Mouse (Mus musculus) liver, embryonic 13.5 days (tissue): Measurements from ENCODE around the gene Aph1b. TPM values are rescaled to one million over a fixed set of nuclear protein-coding genes. Genes with fewer than 3 reads are reported as not detected.

Experiments
- ATAC-seq: fragments of 200-750 bp; cut with Nextera tagmentation; 2 replicates; pipeline ENCODE4 v1.8.0; 2017; ENCODE audit warnings: low read depth, mild to moderate bottlenecking, moderate number of reproducible peaks, moderate library complexity
- DNase-seq: peaks from one replicate; pipeline ENCODE4 v3.0.0; 2022
- H3K27ac ChIP-seq: fragments of 300-500 bp; sonication (generic); 2 replicates; pipeline ENCODE4 v1.5.1; 2015; ENCODE audit warnings: moderate library complexity, mild to moderate bottlenecking, inconsistent platforms
- H3K27me3 ChIP-seq: fragments of 300-500 bp; sonication (generic); 2 replicates; pipeline ENCODE4 v1.6.1; 2015; ENCODE audit warnings: mild to moderate bottlenecking, inconsistent platforms
- H3K36me3 ChIP-seq: fragments of 300-500 bp; sonication (generic); 2 replicates; pipeline ENCODE4 v1.6.1; 2015; ENCODE audit warnings: mild to moderate bottlenecking, inconsistent platforms
- H3K4me1 ChIP-seq: fragments of 300-500 bp; sonication (generic); replicated peaks from 2 replicates; pipeline ENCODE4 v1.6.1; 2015; ENCODE audit warnings: inconsistent platforms
- H3K4me2 ChIP-seq: fragments of 300-500 bp; sonication (generic); 2 replicates; pipeline ENCODE4 v1.6.1; 2015; ENCODE audit warnings: inconsistent platforms, mild to moderate bottlenecking, moderate library complexity
- H3K4me3 ChIP-seq: fragments of 300-500 bp; sonication (generic); replicated peaks from 2 replicates; pipeline ENCODE4 v1.5.1; 2015; ENCODE audit warnings: mild to moderate bottlenecking, inconsistent platforms
- H3K9ac ChIP-seq: fragments of 300-500 bp; sonication (generic); 2 replicates; pipeline ENCODE4 v1.6.1; 2015; ENCODE audit warnings: mild to moderate bottlenecking, inconsistent platforms
- H3K9me3 ChIP-seq: fragments of 300-500 bp; sonication (generic); replicated peaks from 2 replicates; pipeline ENCODE4 v1.6.1; 2016; ENCODE audit warnings: inconsistent platforms
- WGBS: fragments of 180-500 bp; shearing (Covaris S2); methylation state at CpG from one replicate; pipeline ENCODE4 v1.1.7; 2015; ENCODE audit not compliant: insufficient replicate concordance; 5-methylcytosine and 5-hydroxymethylcytosine counted together
- polyA plus RNA-seq: library from polyadenylated mRNA; unstranded; fragments of >200 nt; fragmentation: Nextera tagmentation; extraction: Ambion mirVana; gene quantifications from 2 replicates; pipeline ENCODE4 v1.2.1, GENCODE M21; 2015

Gene Aph1b
- polyA plus RNA-seq, 1 experiment from 2014 or later, result 1.8 TPM

DNA sequence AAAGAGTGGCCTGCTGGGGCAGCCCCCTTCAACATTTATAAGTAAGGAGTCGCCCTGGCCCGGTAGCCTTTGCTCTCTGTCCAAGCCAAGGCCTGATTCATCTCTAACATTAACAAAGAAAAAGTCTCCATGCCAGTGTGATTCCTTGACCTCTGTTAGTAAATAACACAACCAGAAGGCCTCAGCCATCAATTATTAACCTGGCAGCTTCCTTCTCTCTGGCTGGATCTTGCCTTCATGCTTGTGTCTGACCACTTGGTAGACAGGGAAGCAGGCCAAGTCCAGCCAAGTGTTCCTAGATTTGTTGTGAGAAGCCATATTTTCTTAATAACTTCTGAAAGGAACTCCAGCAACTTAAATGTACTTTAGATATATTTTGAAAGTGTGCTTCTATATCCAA, 58.7 kb downstream of the Aph1b start:
- 76% methylated on average over 2 of the region's 2 CpGs for WGBS
- no peaks in the 10 kb centered on the region for H3K9me3 ChIP-seq
- DNase-seq (no peak), ATAC-seq (no peak)
- H3K4me1 ChIP-seq, result no peaks in the 10 kb centered on the region
- H3K9ac ChIP-seq, result no peak overlapping the region
- H3K27ac ChIP-seq, result no peak overlapping the region
- no peak overlapping the region for H3K4me3 ChIP-seq
- no peak overlapping the region for H3K4me2 ChIP-seq
- H3K36me3 ChIP-seq, result no peaks in the 10 kb centered on the region
- no peaks in the 10 kb centered on the region for H3K27me3 ChIP-seq

DNA sequence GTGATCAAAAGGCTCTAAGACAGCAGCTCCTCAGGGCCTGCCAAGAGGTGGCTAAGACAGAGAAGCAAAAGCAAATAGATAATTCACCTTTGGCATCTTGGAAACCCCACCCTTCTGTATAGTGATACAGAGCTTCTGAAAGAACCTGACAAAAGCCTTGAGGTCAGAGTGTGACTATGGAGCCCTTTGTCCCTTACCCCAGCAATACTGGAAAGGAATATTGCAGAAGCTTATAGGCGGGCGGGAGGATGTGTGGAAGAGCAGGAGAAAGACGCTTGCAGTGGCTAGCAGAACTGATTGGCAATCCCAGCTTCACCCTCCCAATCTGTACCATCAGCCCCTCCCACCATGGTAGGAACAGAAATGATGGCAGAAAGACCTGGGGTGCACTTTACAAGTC, 59.3 kb downstream of the Aph1b start:
- ATAC-seq (no peak), DNase-seq (no peak)
- Histone ChIP-seq H3K27me3 (no peaks in the 10 kb centered on the region), H3K4me2 (no peak overlapping the region), H3K4me1 (no peaks in the 10 kb centered on the region), H3K9ac (no peak overlapping the region), H3K27ac (no peak overlapping the region), H3K4me3 (no peak overlapping the region), H3K9me3 (no peaks in the 10 kb centered on the region), H3K36me3 (no peaks in the 10 kb centered on the region)
- 59% methylated on average over 3 of the region's 3 CpGs for WGBS

DNA sequence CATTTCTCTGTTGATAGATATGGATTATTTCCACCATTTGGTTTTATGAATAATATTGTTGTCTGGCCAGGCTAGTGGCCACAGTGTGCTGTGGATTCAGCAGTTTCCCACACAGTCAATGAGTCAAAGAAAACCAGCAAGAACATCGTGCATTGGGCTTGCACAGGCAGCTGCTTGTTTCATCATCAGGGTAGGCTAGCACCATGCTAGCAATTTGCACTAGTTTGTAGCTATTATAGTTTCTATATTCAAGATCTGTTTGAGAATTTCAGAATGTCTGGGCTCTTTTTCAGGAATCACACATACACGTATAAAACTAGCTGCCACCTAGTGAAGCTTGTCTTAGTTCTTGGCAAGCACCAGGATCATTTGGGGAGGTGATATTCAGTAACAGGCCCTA, 60.2 kb downstream of the Aph1b start:
- H3K36me3 ChIP-seq, result no peaks in the 10 kb centered on the region
- H3K9ac ChIP-seq, result no peak overlapping the region
- no peaks in the 10 kb centered on the region for H3K9me3 ChIP-seq
- no peaks in the 10 kb centered on the region for H3K27me3 ChIP-seq
- no peaks in the 10 kb centered on the region for H3K4me1 ChIP-seq
- H3K4me3 ChIP-seq, result no peak overlapping the region
- 61% methylated on average over 2 of the region's 2 CpGs for WGBS
- no peak overlapping the region for H3K4me2 ChIP-seq
- DNase-seq, result no peak
- H3K27ac ChIP-seq, result no peak overlapping the region
- ATAC-seq, result no peak

DNA sequence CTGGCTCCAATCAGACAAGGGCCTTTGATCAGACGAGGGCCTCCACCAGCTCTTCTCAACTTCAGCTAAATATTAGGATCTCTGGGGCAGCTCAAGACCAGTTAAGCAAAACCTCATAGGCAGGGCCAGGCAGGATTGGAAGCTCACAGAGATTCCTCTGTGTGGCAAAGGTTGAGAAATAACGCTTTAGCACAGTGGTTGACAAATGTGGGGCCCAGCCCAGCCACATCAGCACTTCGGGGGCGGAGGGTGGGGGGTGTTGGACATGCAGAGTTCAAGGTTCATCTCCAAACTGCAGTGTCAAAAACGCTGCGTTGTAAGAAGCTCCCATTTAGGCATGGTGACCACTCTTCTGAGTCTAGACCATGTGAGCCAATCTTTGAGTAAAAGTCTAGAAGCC, 60.7 kb downstream of the Aph1b start:
- WGBS, result 55% methylated on average over 6 of the region's 6 CpGs
- DNase-seq, result no peak

DNA sequence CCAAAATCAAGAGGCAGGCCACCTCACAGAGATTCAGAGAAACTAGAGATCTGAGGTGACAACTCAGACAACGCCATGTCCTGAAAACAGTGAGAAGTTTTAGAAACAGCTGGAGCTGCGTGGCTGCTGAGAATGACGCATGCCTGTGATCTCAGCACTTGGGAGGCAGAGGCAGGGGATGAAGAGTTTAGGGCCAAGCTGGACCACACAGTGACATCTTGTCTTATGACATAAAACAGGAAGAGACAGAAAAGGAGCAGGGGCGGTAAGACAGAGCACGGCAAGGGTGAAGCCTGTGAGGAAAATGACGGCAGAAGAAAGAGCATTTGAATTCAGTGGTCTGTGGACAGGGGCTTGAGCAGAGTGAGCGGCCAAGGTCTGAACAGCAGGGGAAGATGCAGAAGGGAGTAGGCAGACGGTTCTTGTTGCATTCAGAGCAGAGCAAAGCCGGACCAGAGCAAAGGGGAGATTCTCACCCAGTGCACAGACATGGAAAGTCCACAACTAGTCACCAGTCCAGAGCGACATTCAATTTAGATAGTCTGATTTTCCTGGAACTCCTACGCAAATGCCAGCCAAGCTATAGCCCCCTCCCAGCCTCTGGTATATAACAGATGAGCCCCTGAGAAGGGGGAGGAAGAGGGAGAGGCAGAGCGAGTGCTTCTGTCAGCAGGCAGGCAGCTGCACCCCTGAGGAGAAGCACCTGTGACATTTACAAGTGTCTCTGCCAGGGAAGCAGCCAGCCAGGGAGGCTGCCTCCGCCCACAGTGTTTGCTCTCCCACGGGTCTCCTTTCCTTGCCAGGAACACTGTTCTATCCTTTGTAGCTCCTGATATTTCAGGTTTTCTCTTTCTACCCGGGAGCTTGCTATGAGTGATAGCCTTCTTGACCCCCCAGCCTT, 62.2 kb downstream of the Aph1b start:
- no peak overlapping the region for H3K4me3 ChIP-seq
- DNase-seq (no peak), ATAC-seq (no peak)
- no peak overlapping the region for H3K4me2 ChIP-seq
- no peaks in the 10 kb centered on the region for H3K36me3 ChIP-seq
- no peaks in the 10 kb centered on the region for H3K9me3 ChIP-seq
- no peak overlapping the region for H3K9ac ChIP-seq
- no peaks in the 10 kb centered on the region for H3K4me1 ChIP-seq
- no peak overlapping the region for H3K27ac ChIP-seq
- no peaks in the 10 kb centered on the region for H3K27me3 ChIP-seq
- WGBS, result 39% methylated on average over 15 of the region's 15 CpGs

More for the DNA sequence above, 60.7 kb downstream of the Aph1b start:
- ATAC-seq, result no peak
- no peak overlapping the region for H3K4me2 ChIP-seq
- H3K4me1 ChIP-seq, result no peaks in the 10 kb centered on the region
- H3K4me3 ChIP-seq, result no peak overlapping the region
- no peaks in the 10 kb centered on the region for H3K27me3 ChIP-seq
- no peak overlapping the region for H3K27ac ChIP-seq
- no peaks in the 10 kb centered on the region for H3K9me3 ChIP-seq
- H3K9ac ChIP-seq, result no peak overlapping the region
- no peaks in the 10 kb centered on the region for H3K36me3 ChIP-seq

DNA sequence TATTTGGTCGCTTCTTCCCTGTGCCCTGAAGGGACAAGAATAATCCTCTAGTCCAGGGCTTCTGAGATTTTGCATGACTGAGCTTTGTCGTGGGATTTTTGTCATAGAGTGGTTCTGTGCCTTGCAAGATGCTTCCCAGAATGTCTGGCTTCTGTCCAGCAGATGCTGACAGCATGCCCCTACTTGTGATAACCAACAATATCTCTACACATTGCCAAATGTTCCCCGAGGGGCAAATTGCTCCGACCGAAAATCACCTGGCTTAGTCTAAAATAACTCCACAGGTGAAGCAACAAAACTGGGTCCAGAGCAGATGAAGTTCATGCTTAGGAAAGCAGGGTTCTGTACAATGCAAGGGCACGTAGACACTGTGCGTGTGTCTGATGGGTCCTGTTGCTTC, 64.0 kb downstream of the Aph1b start:
- Histone ChIP-seq H3K9ac (no peak overlapping the region), H3K36me3 (no peaks in the 10 kb centered on the region), H3K4me1 (no peaks in the 10 kb centered on the region), H3K27ac (no peak overlapping the region), H3K4me2 (no peak overlapping the region), H3K27me3 (no peaks in the 10 kb centered on the region), H3K4me3 (no peak overlapping the region), H3K9me3 (no peaks in the 10 kb centered on the region)
- 59% methylated on average over 7 of the region's 7 CpGs for WGBS
- DNase-seq (no peak), ATAC-seq (no peak)

DNA sequence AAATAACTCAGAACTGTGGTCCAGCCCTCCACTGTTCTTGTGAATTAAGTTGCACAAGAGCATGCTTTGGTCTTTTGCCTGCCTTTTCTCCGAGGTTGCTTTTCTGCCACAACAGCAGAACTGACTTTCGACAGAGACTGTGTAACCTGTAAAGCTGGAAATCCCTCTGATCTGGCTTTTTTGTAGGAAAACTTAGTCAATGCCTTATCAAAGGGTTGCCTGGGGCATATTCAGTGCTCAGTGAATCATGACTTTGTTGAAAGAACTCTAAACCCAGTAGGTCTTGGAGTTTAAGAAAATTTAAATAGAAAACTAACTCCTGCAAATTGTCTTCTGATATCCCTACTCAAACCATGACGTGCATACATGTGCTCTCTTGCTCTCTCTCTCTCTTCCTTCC, 64.7 kb downstream of the Aph1b start:
- H3K9me3 ChIP-seq, result no peaks in the 10 kb centered on the region
- DNase-seq (no peak), ATAC-seq (no peak)
- H3K9ac ChIP-seq, result no peak overlapping the region
- H3K27me3 ChIP-seq, result no peaks in the 10 kb centered on the region
- no peaks in the 10 kb centered on the region for H3K4me1 ChIP-seq
- 40% methylated on average over 3 of the region's 3 CpGs for WGBS
- H3K4me2 ChIP-seq, result no peak overlapping the region
- no peak overlapping the region for H3K4me3 ChIP-seq
- H3K27ac ChIP-seq, result no peak overlapping the region
- H3K36me3 ChIP-seq, result no peaks in the 10 kb centered on the region

DNA sequence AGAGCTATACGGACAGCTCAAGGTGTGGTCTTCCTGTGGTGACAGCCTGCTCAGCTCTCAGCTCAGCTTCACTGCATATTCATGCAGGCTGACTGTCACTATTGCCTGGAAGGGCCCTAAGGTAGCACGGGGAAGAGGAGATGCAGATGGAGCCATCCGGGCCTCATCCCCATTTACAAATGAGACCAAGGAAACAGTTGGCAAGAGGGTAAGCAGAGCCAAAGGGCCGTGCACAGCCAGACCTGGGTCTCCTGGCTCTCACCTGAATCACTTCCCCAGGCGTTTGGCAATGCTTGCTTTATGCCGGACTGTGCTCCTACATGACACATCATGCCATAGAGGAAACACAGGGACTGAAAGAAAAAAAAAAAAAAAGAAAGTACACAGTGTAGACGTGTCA, 68.0 kb downstream of the Aph1b start:
- no peaks in the 10 kb centered on the region for H3K27me3 ChIP-seq
- H3K4me3 ChIP-seq, result no peak overlapping the region
- ATAC-seq, result no peak
- no peaks in the 10 kb centered on the region for H3K9me3 ChIP-seq
- 52% methylated on average over 7 of the region's 7 CpGs for WGBS
- no peak overlapping the region for H3K4me2 ChIP-seq
- H3K4me1 ChIP-seq, result no peaks in the 10 kb centered on the region
- no peak overlapping the region for H3K27ac ChIP-seq
- H3K9ac ChIP-seq, result no peak overlapping the region
- no peaks in the 10 kb centered on the region for H3K36me3 ChIP-seq
- DNase-seq, result no peak

DNA sequence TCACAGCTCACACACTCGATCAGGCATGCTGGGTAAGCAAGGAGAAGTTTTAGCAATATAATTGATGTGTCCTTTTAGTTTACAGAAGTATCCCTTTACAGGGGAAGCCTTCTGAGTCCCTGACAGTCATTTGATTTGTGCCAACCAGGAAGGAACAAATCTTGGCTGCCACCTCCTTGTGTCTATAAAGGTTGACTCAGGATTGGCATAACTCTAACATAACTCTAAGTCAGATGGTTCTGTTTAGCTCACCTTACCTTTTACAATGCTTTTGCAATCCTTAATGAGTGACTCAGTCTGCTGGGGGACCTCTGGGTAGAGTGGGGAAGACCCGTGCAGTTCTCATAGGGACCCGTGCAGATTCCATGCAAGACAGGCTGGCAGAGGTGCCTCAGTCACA, 69.7 kb downstream of the Aph1b start:
- 54% methylated on average over 3 of the region's 3 CpGs for WGBS
- H3K27me3 ChIP-seq, result no peaks in the 10 kb centered on the region
- no peak overlapping the region for H3K9ac ChIP-seq

More for the DNA sequence above, 69.7 kb downstream of the Aph1b start:
- H3K9me3 ChIP-seq, result no peaks in the 10 kb centered on the region
- no peak overlapping the region for H3K4me3 ChIP-seq
- H3K27ac ChIP-seq, result no peak overlapping the region
- ATAC-seq (no peak), DNase-seq (no peak)
- H3K4me1 ChIP-seq, result no peaks in the 10 kb centered on the region
- H3K36me3 ChIP-seq, result no peaks in the 10 kb centered on the region
- no peak overlapping the region for H3K4me2 ChIP-seq

Other genes starting within 250 kb of the Aph1b start
- gene Usp3, start 202.3 kb downstream of the Aph1b start, polyA plus RNA-seq, result 15.4 and 18.8 TPM in 2 replicates
- 0.17 and 0.53 TPM in 2 replicates for gene Car12, start 81.8 kb downstream of the Aph1b start, polyA plus RNA-seq
- 0.13 and 0.17 TPM in 2 replicates for gene Gm10647, start 1.5 kb upstream of the Aph1b start, polyA plus RNA-seq
- 1.1 and 1.2 TPM in 2 replicates for gene Aph1c, start 39.2 kb upstream of the Aph1b start, polyA plus RNA-seq
- gene Rab8b, start 124.2 kb upstream of the Aph1b start, polyA plus RNA-seq, result 30.9 and 38.0 TPM in 2 replicates
- gene Rps27l, start 150.6 kb upstream of the Aph1b start, polyA plus RNA-seq, result 702 and 803 TPM in 2 replicates
- gene Lactb, start 180.0 kb upstream of the Aph1b start, polyA plus RNA-seq, result 6.4 and 6.7 TPM in 2 replicates